Mouse (Mus musculus): ENCODE data around the gene Cblc.

DNA sequence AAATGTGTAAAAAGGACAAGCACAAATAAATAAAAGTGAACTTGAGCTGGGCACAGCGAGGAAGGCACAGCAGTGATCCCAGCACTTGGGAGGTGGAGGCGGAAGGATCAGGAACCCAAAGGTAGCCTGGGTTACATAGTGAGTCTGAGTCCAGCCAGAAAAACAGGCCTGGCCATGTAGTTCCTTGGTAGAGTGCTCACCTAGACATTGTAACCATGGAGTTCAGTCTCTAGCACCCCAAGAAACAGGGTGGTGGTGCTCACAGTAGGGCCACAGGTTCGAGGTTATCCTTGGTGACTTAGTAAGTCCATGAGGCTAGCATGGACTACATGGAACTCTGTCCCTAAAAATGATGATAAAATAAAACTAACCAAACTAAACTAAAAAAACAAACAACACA, 44.3 kb upstream of the Cblc start:
- no peak for TF ChIP-seq CTCF (IDR thresholded peaks at IDR 0.05)
- no peak for TF ChIP-seq EP300 (IDR thresholded peaks at IDR 0.05)

Measured in lung, postnatal 0 days (tissue).